ENCODE assay signal across 9 mouse cellular contexts in genomic region chr8:121977819-121978590, GRCm38 (mm10). TPM values are rescaled to one million over a fixed set of nuclear protein-coding genes. Genes with fewer than 3 reads are reported as not detected.
DNase-seq lines count a peak whose midpoint lies in the region; ATAC-seq lines count a peak whose summit lies in the region.
"Had no signal": no experiment of that assay in that cellular context is flagged by ENCODE, and none has a peak within 500 bp of the region (broad histone marks: within the 10 kb centered on the region; RNA-seq: fewer than 3 reads in every experiment).

No protein-coding gene starts in this region.

- no peak overlapping the region for H3K4me2 ChIP-seq in forebrain, embryonic 12.5 days
- no peak overlapping the region for H3K4me2 ChIP-seq in forebrain, embryonic 11.5 days (ENCODE audit: low read depth, low read length, severe bottlenecking)
- no peak overlapping the region for H3K4me2 ChIP-seq in heart, embryonic 12.5 days
- no peak overlapping the region for H3K4me2 ChIP-seq in midbrain, embryonic 15.5 days

- no peaks in the 10 kb centered on the region for H3K4me1 ChIP-seq in forebrain, embryonic 12.5 days
- H3K4me1 ChIP-seq in forebrain, embryonic 11.5 days (replicated peaks; ENCODE audit: control insufficient read depth, insufficient read depth, low read length) = no peaks in the 10 kb centered on the region
- peaks cover 9% of the 10 kb centered on the region for H3K4me1 ChIP-seq in heart, embryonic 12.5 days (replicated peaks)
- no peaks in the 10 kb centered on the region; the same call in 1 of the 2 replicates for H3K4me1 ChIP-seq in midbrain, embryonic 15.5 days

- no peak overlapping the region for H3K27ac ChIP-seq in forebrain, embryonic 12.5 days
- no peak overlapping the region for H3K27ac ChIP-seq in forebrain, embryonic 11.5 days (ENCODE audit: low read depth, low read length)
- H3K27ac ChIP-seq in heart, embryonic 12.5 days (ENCODE audit: poor library complexity, severe bottlenecking) = no peak overlapping the region
- H3K27ac ChIP-seq in midbrain, embryonic 15.5 days = no peak overlapping the region

- H3K4me3 ChIP-seq in forebrain, embryonic 12.5 days (replicated peaks) = no peak overlapping the region
- no peak overlapping the region for H3K4me3 ChIP-seq in forebrain, embryonic 11.5 days (ENCODE audit: low read depth, low read length)
- H3K4me3 ChIP-seq in heart, embryonic 12.5 days = no peak overlapping the region
- H3K4me3 ChIP-seq in midbrain, embryonic 15.5 days = no peak overlapping the region

- no peak for DNase-seq in forebrain, embryonic 11.5 days (ENCODE audit: low spot score)
- DNase-seq in CD4-positive helper T cell, adult 2 months (ENCODE audit: low read depth, low spot score) = peak; percentile 41
- peak; percentile 60 for DNase-seq in cerebellum, adult 8-10 months
- peak; percentile 72 for DNase-seq in kidney, postnatal 14 days
- DNase-seq in gastrocnemius, postnatal 10 days = no peak

- peak; percentile 51; the same call in 1 of the 2 replicates for ATAC-seq in forebrain, embryonic 12.5 days (ENCODE audit: low FRiP score)
- ATAC-seq in forebrain, embryonic 11.5 days (replicated peaks; ENCODE audit: low FRiP score) = no peak
- peak; percentile 75 for ATAC-seq in heart, embryonic 12.5 days (ENCODE audit: insufficient number of reproducible peaks, low FRiP score)
- ATAC-seq in midbrain, embryonic 15.5 days (replicated peaks) = 0 out of 2 replicates have a peak, but pooled peaks have one; percentile 54

- peaks cover 85% of the 10 kb centered on the region for H3K36me3 ChIP-seq in forebrain, embryonic 12.5 days (replicated peaks)
- H3K36me3 ChIP-seq in forebrain, embryonic 11.5 days (ENCODE audit: control insufficient read depth, insufficient read depth, low read length) = peaks cover 3% of the 10 kb centered on the region; the same call in 1 of the 2 replicates
- peaks cover 77% of the 10 kb centered on the region for H3K36me3 ChIP-seq in heart, embryonic 12.5 days
- H3K36me3 ChIP-seq in midbrain, embryonic 15.5 days (replicated peaks) = peaks cover 37% of the 10 kb centered on the region; the same call in 1 of the 2 replicates

- no peaks in the 10 kb centered on the region for H3K9me3 ChIP-seq in forebrain, embryonic 12.5 days
- H3K9me3 ChIP-seq in forebrain, embryonic 11.5 days (ENCODE audit: control insufficient read depth, low read length) = no peaks in the 10 kb centered on the region
- H3K9me3 ChIP-seq in heart, embryonic 12.5 days (replicated peaks) = no peaks in the 10 kb centered on the region
- H3K9me3 ChIP-seq in midbrain, embryonic 15.5 days = no peaks in the 10 kb centered on the region

- WGBS in forebrain, embryonic 12.5 days = 65% methylated on average over 8 of the region's 8 CpGs
- WGBS in forebrain, embryonic 11.5 days = 72% methylated on average over 8 of the region's 8 CpGs
- WGBS in heart, embryonic 12.5 days = 73% methylated on average over 8 of the region's 8 CpGs
- WGBS in midbrain, embryonic 15.5 days = 65% methylated on average over 8 of the region's 8 CpGs

- no peak overlapping the region for H3K9ac ChIP-seq in forebrain, embryonic 12.5 days
- H3K9ac ChIP-seq in forebrain, embryonic 11.5 days (ENCODE audit: low read length) = no peak overlapping the region
- no peak overlapping the region for H3K9ac ChIP-seq in heart, embryonic 12.5 days
- no peak overlapping the region for H3K9ac ChIP-seq in midbrain, embryonic 15.5 days

- H3K27me3 ChIP-seq in forebrain, embryonic 12.5 days = no peaks in the 10 kb centered on the region
- H3K27me3 ChIP-seq in forebrain, embryonic 11.5 days (ENCODE audit: control insufficient read depth, insufficient read depth, low read length) = no peaks in the 10 kb centered on the region
- no peaks in the 10 kb centered on the region for H3K27me3 ChIP-seq in heart, embryonic 12.5 days (replicated peaks)
- H3K27me3 ChIP-seq in midbrain, embryonic 15.5 days (replicated peaks) = no peaks in the 10 kb centered on the region

RNA-seq across cellular contexts. Expression of gene Banp, which starts 28.5 kb away (rescaled TPM):
- 49.1 and 65.9 TPM in 2 replicates for polyA plus RNA-seq in forebrain, embryonic 12.5 days (2016; fragmentation: Nextera tagmentation; extraction: Ambion mirVana)
- 53.1 and 60.9 TPM in 2 replicates for polyA plus RNA-seq in forebrain, embryonic 11.5 days (2014; fragmentation: Nextera tagmentation; extraction: Ambion mirVana)
- 28.4 and 31.8 TPM in 2 replicates for polyA plus RNA-seq in heart, embryonic 12.5 days (2016; fragmentation: Nextera tagmentation; extraction: Ambion mirVana)
- polyA plus RNA-seq in midbrain, embryonic 15.5 days (2015; fragmentation: Nextera tagmentation; extraction: Ambion mirVana) = 54.6 and 61.9 TPM in 2 replicates
- total RNA-seq in gastrocnemius, postnatal 10 days (2021) = 10 to 100 TPM in 1 of 2 experiments, 1 to 10 TPM in 1; 6.0 to 11.1 TPM

RNA-seq across cellular contexts. Expression of gene Car5a, which starts 33.3 kb away (rescaled TPM):
- 0.31 TPM in 1 of 2 replicates, not detected in the other for polyA plus RNA-seq in forebrain, embryonic 12.5 days (2016; fragmentation: Nextera tagmentation; extraction: Ambion mirVana)
- polyA plus RNA-seq in forebrain, embryonic 11.5 days (2014; fragmentation: Nextera tagmentation; extraction: Ambion mirVana) = not detected in 2 replicates
- polyA plus RNA-seq in heart, embryonic 12.5 days (2016; fragmentation: Nextera tagmentation; extraction: Ambion mirVana) = not detected in 2 replicates
- polyA plus RNA-seq in midbrain, embryonic 15.5 days (2015; fragmentation: Nextera tagmentation; extraction: Ambion mirVana) = 0.36 and 0.41 TPM in 2 replicates
- total RNA-seq in gastrocnemius, postnatal 10 days (2021) = not detected
- total RNA-seq: left cerebral cortex, postnatal 10 days had no signal

Comparison
In these comparisons a context has a peak if more than half of its experiments do, and no peak if none do; other contexts are left out.
1. DNase-seq: peak in CD4-positive helper T cell, adult 2 months (single experiment), cerebellum, adult 8-10 months (single experiment) and kidney, postnatal 14 days (single experiment); none in forebrain, embryonic 11.5 days (single experiment) and gastrocnemius, postnatal 10 days (single experiment).